Mouse (Mus musculus) lung, postnatal 0 days (tissue): ENCODE measurements at regions not wholly inside any gene's neighbourhood (a gene's known extent, or its start where the extent isn't known, plus 50 kb on each side); places are given as distances from the start of the nearest gene placed in this dataset.
A peak's percentile ranks its signal among the peaks of the same experiment; 100 is the strongest.

ENCODE experiments used
- ATAC-seq: fragments of 200-750 bp; cut with Nextera tagmentation; 2 replicates; pipeline ENCODE4 v1.8.0; 2017; ENCODE audit warnings: moderate library complexity
- DNase-seq: peaks from one replicate; pipeline ENCODE4 v3.0.0-alpha.2; 2016; ENCODE audit warnings: low spot score
- H3K27ac ChIP-seq: fragments of 300-500 bp; sonication (generic); 2 replicates; pipeline ENCODE4 v1.5.1; 2014; ENCODE audit warnings: antibody characterized with exemption, mild to moderate bottlenecking, low read length, mixed read lengths
- H3K27me3 ChIP-seq: fragments of 300-500 bp; sonication (generic); replicated peaks from 2 replicates; pipeline ENCODE4 v1.6.1; 2014; ENCODE audit warnings: low read length, mixed read lengths; ENCODE audit not compliant: insufficient read depth
- H3K36me3 ChIP-seq: fragments of 300-500 bp; sonication (generic); 2 replicates; pipeline ENCODE4 v1.6.1; 2014; ENCODE audit warnings: low read length, mixed read lengths; ENCODE audit not compliant: insufficient read depth
- H3K4me1 ChIP-seq: fragments of 300-500 bp; sonication (generic); 2 replicates; pipeline ENCODE4 v1.6.1; 2014; ENCODE audit warnings: antibody characterized with exemption, low read depth, low read length, mixed read lengths; ENCODE audit not compliant: insufficient read depth
- H3K4me2 ChIP-seq: fragments of 300-500 bp; sonication (generic); replicated peaks from 2 replicates; pipeline ENCODE4 v1.6.1; 2014; ENCODE audit warnings: low read depth, mild to moderate bottlenecking, low read length, moderate library complexity, mixed read lengths
- H3K4me3 ChIP-seq: fragments of 300-500 bp; sonication (generic); 2 replicates; pipeline ENCODE4 v1.5.1; 2014; ENCODE audit warnings: low read depth, low read length
- H3K9ac ChIP-seq: fragments of 300-500 bp; sonication (generic); replicated peaks from 2 replicates; pipeline ENCODE4 v1.6.1; 2014; ENCODE audit warnings: low read depth, mild to moderate bottlenecking
- H3K9me3 ChIP-seq: fragments of 300-500 bp; sonication (generic); 2 replicates; pipeline ENCODE4 v1.6.1; 2016; ENCODE audit warnings: low read length, mixed read lengths
- CTCF ChIP-seq: IDR thresholded peaks from 2 replicates; pipeline ENCODE4 v1.5.1; 2016; ENCODE audit warnings: antibody characterized with exemption, mild to moderate bottlenecking
- EP300 ChIP-seq: IDR thresholded peaks from 2 replicates; pipeline ENCODE4 v1.6.1; 2016; ENCODE audit warnings: antibody characterized with exemption, mild to moderate bottlenecking, control low read depth
- WGBS: fragments of 180-500 bp; shearing (Covaris S2); extraction: QIAGEN DNeasy Blood & Tissue Kit; methylation state at CpG from one replicate; pipeline ENCODE4 v1.1.7; 2014; 5-methylcytosine and 5-hydroxymethylcytosine counted together

- Histone ChIP-seq H3K27me3 (no peaks in the 10 kb centered on the region), H3K4me3 (no peak overlapping the region), H3K27ac (no peak overlapping the region), H3K9me3 (no peaks in the 10 kb centered on the region), H3K4me2 (no peak overlapping the region), H3K9ac (no peak overlapping the region), H3K36me3 (no peaks in the 10 kb centered on the region), H3K4me1 (no peaks in the 10 kb centered on the region)
- no peak for TF ChIP-seq CTCF
- WGBS = 10% methylated on average over 2 of the region's 2 CpGs
- DNase-seq (peak; percentile 10), ATAC-seq (peak; percentile 44)
These were observed 107.9 kb downstream of the Oma1 start for GRCm38 (mm10) chr4:103421541-103421951.

GRCm38 (mm10) chr4:103441383-103441782 is 127.8 kb downstream of the Oma1 start:
- Histone ChIP-seq H3K27ac (no peak overlapping the region), H3K36me3 (no peaks in the 10 kb centered on the region), H3K4me3 (no peak overlapping the region), H3K9ac (no peak overlapping the region), H3K27me3 (no peaks in the 10 kb centered on the region), H3K9me3 (no peaks in the 10 kb centered on the region), H3K4me2 (no peak overlapping the region), H3K4me1 (no peaks in the 10 kb centered on the region)
- ATAC-seq = no peak
- WGBS = 92% methylated on average over 1 of the region's 1 CpGs
- TF ChIP-seq EP300 = no peak
- no peak for TF ChIP-seq CTCF
- no peak for DNase-seq

- no peak for ATAC-seq
- H3K9ac ChIP-seq = no peak overlapping the region
- TF ChIP-seq CTCF (no peak), EP300 (no peak)
- H3K4me1 ChIP-seq = no peaks in the 10 kb centered on the region
- no peak overlapping the region for H3K27ac ChIP-seq
- no peaks in the 10 kb centered on the region for H3K27me3 ChIP-seq
- no peak for DNase-seq
- H3K4me2 ChIP-seq = no peak overlapping the region
- 89% methylated on average over 11 of the region's 11 CpGs for WGBS
- no peaks in the 10 kb centered on the region for H3K9me3 ChIP-seq
- no peaks in the 10 kb centered on the region for H3K36me3 ChIP-seq
- H3K4me3 ChIP-seq = no peak overlapping the region
These were observed 128.3 kb downstream of the Oma1 start for GRCm38 (mm10) chr4:103441955-103442354.

GRCm38 (mm10) chr4:103449276-103449675 is 135.7 kb downstream of the Oma1 start:
- TF ChIP-seq CTCF (no peak), EP300 (no peak)
- ATAC-seq (no peak), DNase-seq (no peak)
- H3K9me3 ChIP-seq = no peaks in the 10 kb centered on the region
- H3K36me3 ChIP-seq = no peaks in the 10 kb centered on the region
- WGBS = 80% methylated on average over 1 of the region's 1 CpGs
- no peaks in the 10 kb centered on the region for H3K27me3 ChIP-seq
- no peak overlapping the region for H3K27ac ChIP-seq
- H3K9ac ChIP-seq = no peak overlapping the region
- H3K4me2 ChIP-seq = no peak overlapping the region
- no peak overlapping the region for H3K4me3 ChIP-seq
- H3K4me1 ChIP-seq = no peaks in the 10 kb centered on the region

- TF ChIP-seq EP300 (no peak), CTCF (no peak)
These were observed 136.5 kb downstream of the Oma1 start for GRCm38 (mm10) chr4:103450121-103450520.

GRCm38 (mm10) chr4:103455458-103455857 is 141.8 kb downstream of the Oma1 start:
- 44% methylated on average over 2 of the region's 2 CpGs for WGBS
- H3K27ac ChIP-seq = no peak overlapping the region
- H3K4me2 ChIP-seq = no peak overlapping the region
- no peaks in the 10 kb centered on the region for H3K4me1 ChIP-seq
- TF ChIP-seq EP300 (no peak), CTCF (peak; percentile 11)
- H3K9ac ChIP-seq = no peak overlapping the region
- no peaks in the 10 kb centered on the region for H3K27me3 ChIP-seq
- H3K4me3 ChIP-seq = no peak overlapping the region
- H3K36me3 ChIP-seq = no peaks in the 10 kb centered on the region
- ATAC-seq = no peak
- H3K9me3 ChIP-seq = no peaks in the 10 kb centered on the region
- no peak for DNase-seq

More at GRCm38 (mm10) chr4:103450121-103450520, 136.5 kb downstream of the Oma1 start:
- ATAC-seq (no peak), DNase-seq (no peak)
- WGBS = 72% methylated on average over 2 of the region's 2 CpGs
- H3K4me2 ChIP-seq = no peak overlapping the region
- H3K27me3 ChIP-seq = no peaks in the 10 kb centered on the region
- H3K36me3 ChIP-seq = no peaks in the 10 kb centered on the region
- no peak overlapping the region for H3K9ac ChIP-seq
- H3K4me1 ChIP-seq = no peaks in the 10 kb centered on the region
- no peak overlapping the region for H3K4me3 ChIP-seq
- H3K27ac ChIP-seq = no peak overlapping the region
- no peaks in the 10 kb centered on the region for H3K9me3 ChIP-seq

GRCm38 (mm10) chr4:103466019-103466589 is 152.5 kb downstream of the Oma1 start:
- WGBS = 65% methylated on average over 7 of the region's 7 CpGs
- Histone ChIP-seq H3K27ac (no peak overlapping the region), H3K4me2 (no peak overlapping the region), H3K36me3 (no peaks in the 10 kb centered on the region), H3K9ac (no peak overlapping the region), H3K4me3 (no peak overlapping the region), H3K9me3 (no peaks in the 10 kb centered on the region), H3K4me1 (no peaks in the 10 kb centered on the region), H3K27me3 (no peaks in the 10 kb centered on the region)
- DNase-seq (peak; percentile 52), ATAC-seq (peak; percentile 67)
- peak; percentile 63; the same call in 1 of the 2 replicates for TF ChIP-seq EP300
- no peak for TF ChIP-seq CTCF
